Mouse (Mus musculus) left cerebral cortex, adult 8-10 months (tissue): ENCODE measurements around the gene Sf3b3. TPM values are rescaled to one million over a fixed set of nuclear protein-coding genes. Genes with fewer than 3 reads are reported as not detected.

Experiments
- DNase-seq, 2 experiments: peaks; one replicate each; pipeline ENCODE4 v3.0.0; 2022; ENCODE audit warnings: low spot score in 2 of 2
- total RNA-seq, 4 experiments: library from RNA; stranded (reverse); gene quantifications; 2 replicates each; pipeline ENCODE4 v1.2.4; 2022

The Sf3b3 gene
- total RNA-seq, 4 experiments from 2014 or later = 58.6 to 66.2 (median 60.5) TPM

DNA sequence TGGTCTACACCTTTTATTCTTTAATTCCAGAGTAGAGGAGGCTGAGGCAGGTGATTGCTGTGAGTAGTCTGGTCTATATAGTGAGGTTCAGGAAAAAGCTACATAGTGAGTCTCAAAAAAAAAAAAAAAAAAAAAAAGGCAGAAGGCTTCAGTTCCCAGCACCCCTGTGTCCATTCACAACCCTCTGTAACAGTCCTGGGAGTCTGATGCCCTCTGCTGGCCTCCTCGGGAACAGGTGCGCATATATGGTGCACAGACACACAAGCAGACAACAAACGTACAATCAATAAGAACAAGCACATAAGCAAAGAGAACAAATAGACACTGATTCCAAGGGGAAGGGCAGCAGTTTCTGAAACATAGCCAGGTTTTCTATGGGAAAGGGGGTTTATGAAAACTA is 70.3 kb downstream of the Sf3b3 start:
- DNase-seq = no peak

GRCm38 (mm10) chr8:110775721-110776120 is 70.9 kb downstream of the Sf3b3 start:
- no peak for DNase-seq

DNA sequence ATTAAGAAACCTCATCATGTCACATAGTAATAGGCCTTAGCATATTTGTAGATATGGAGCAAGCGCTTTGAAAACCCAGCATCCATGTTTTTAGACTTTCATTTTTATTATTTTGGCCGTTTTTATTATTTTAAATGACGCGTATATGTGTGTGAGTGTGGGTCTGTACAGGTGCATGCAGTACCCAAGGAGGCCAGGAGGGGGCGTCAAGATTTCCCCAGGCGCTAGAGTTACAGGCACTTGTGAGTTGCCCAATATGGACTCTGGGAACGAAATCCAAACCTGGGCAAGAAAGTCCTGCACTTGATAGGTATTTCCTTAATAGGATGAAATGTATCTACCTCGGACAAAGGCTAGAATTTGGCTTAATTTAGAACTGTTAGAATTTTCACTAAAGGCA is 71.3 kb downstream of the Sf3b3 start:
- DNase-seq = no peak

- no peak for DNase-seq
Observed at GRCm38 (mm10) chr8:110774725-110775124, 71.9 kb downstream of the Sf3b3 start.

DNA sequence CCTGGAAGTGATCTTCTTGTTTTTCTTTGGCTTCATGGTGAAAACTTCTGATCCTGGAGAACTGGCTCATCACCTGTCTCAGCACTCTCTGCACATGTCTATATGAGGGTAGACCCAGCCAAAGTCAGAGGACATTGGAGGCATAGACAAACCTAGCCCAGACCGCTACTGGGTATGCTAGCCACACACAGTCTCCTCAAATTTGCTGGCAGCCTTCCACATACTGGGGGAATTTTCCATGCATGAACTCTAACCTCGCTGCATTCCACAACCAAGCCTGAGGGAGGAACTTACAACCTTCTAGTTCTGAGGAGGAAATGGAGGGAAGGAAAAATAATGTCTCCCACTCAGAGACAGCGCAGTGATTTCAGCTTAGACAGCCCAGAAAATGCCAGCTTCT is 72.5 kb downstream of the Sf3b3 start:
- DNase-seq = no peak

DNA sequence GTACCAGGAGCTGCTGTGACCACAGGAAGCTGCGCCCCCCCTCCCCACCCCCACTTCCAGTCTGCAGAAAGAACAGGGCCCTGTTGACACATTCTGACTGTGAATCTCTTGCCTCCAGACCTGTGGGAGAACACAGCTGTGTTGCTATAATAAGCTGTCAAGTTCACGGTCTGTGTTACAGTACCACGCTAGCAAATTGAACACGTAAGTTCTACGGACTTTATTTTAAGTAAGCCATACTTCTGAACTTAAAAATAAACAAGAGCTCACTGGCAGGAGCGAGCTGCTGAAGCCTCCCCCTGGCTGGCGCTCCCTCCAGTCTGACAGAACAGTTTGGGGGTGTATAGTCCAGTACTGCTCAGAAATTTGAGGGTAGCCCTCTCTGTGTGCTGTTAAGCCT is 74.1 kb downstream of the Sf3b3 start:
- peak in 1 of 2 experiments; percentile 70 for DNase-seq

GRCm38 (mm10) chr8:110767261-110767660 is 79.3 kb downstream of the Sf3b3 start:
- no peak for DNase-seq

DNA sequence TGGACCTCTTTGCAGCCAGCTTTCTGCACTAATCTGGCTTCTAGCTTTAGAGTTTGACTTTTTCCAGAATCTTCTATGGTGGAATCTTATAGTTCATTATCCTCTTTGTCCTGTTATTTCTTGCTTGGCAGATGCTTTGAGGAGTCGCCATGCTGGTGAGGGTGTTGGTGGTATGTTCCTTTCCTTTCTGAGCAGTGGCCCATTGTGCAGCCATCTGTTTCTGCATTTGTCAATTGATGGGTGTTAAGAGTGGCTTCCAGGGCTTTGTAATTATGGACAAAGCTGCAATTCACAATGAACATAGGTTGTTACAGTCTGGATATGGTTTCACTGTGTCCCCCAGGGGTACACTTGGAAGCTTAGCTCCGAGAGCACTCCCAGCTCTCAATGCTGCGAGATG is 81.9 kb downstream of the Sf3b3 start:
- DNase-seq = no peak

DNA sequence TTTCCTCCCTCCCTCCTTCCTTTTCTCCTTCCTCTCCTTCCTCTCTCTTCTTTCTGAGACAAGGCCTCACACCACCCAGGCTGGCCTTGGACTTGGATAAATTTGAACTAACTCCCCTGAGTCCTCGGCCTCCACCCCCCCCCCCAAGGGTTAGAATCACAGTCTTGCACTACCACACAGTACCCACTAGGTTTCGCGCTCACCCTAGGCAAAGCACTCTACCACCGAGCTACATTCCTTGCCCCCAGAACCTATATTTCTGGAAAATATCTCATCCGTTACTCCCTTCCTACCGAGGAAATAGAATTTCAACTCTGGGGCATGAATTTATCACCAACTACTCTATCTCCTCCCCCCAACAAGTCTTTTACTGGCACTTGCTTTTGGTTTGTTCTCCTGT is 84.6 kb downstream of the Sf3b3 start:
- DNase-seq = no peak

GRCm38 (mm10) chr8:110761185-110761584 is 85.4 kb downstream of the Sf3b3 start:
- no peak for DNase-seq

DNA sequence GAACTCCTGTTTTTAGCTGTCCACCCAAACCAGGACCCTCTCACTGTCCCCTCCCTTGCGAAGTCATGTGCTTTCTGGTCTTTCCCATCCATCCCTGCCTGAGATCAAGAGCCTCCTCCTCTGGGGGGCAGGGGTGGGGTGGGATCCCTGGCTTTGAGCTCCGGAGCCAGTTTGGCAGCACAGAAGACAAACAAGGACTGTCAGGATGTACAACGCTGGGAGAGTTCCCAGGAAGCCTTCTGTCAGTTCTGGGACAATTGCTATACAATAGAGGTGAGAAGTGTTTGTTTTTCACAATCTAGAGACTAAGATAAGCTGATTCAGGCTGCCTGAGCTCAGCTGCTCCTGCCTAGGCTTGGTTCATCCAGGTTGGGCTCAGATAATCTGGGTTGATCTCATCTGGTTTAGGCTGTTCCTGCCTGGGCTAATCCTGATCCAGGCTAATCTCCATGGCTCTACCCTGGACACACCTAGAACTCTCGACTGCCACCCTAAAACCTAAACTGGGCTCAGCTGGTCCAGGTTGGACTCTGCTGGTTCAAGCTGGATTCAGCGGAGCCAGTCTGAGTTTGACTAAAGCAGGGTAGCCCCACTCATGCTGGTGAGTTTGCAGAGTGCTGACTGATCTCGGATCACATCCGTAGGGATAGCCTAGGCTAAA is 86.2 kb downstream of the Sf3b3 start:
- no peak for DNase-seq

Other genes with a start within 250 kb of the Sf3b3 start
- gene Vac14, start 228.2 kb downstream of the Sf3b3 start, total RNA-seq = 10 to 100 TPM; 29.2 to 30.7 (median 30.4) TPM
- gene Mtss1l, start 125.3 kb downstream of the Sf3b3 start, total RNA-seq = 100 to 1,000 TPM; 206 to 236 (median 215) TPM
- 10 to 100 TPM; 80.4 to 88.7 (median 81.2) TPM for gene Il34, start 40.9 kb downstream of the Sf3b3 start, total RNA-seq
- gene Cog4, start 187 bp downstream of the Sf3b3 start, total RNA-seq = 10 to 100 TPM; 50.2 to 56.8 (median 54.5) TPM
- 10 to 100 TPM; 16.7 to 20.2 (median 19.4) TPM for gene Fuk, start 55.7 kb upstream of the Sf3b3 start, total RNA-seq
- gene St3gal2, start 73.1 kb upstream of the Sf3b3 start, total RNA-seq = 10 to 100 TPM; 87.8 to 95.6 (median 94.6) TPM
- 10 to 100 TPM; 24.6 to 27.5 (median 26.4) TPM for gene Ddx19a, start 151.0 kb upstream of the Sf3b3 start, total RNA-seq
- 10 to 100 TPM; 17.9 to 20.5 (median 18.9) TPM for gene Ddx19b, start 185.0 kb upstream of the Sf3b3 start, total RNA-seq
- gene Aars, start 186.4 kb upstream of the Sf3b3 start, total RNA-seq = 100 to 1,000 TPM in 1 of 4 experiments, 10 to 100 TPM in 3; 82.5 to 110 (median 95.8) TPM
- not detected for gene Exosc6, start 209.6 kb upstream of the Sf3b3 start, total RNA-seq
- 1 to 10 TPM; 2.3 to 4.0 (median 3.3) TPM for gene Clec18a, start 245.6 kb upstream of the Sf3b3 start, total RNA-seq
- gene Pdpr, start 247.8 kb upstream of the Sf3b3 start, total RNA-seq = 10 to 100 TPM; 29.0 to 36.5 (median 31.5) TPM